8 mouse cellular contexts compared by ENCODE assay signal in the genomic region with DNA sequence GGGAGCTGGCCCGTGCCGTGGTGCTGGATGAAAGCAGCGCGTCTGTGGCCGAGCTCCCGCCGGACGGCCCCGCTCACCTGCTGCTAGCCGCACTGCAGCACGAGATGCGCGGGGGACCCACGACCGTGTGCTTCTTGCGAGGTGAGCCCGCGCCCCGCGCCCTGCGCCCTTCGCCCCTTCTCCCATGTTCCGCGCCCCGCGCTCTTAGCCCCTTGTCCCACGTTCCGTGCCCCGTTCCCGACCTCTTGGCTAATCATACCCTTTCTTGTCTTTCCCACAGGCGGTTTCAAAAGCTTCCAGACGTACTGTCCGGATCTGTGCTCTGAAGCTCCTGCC. TPM values are rescaled to one million over a fixed set of nuclear protein-coding genes. Genes with fewer than 3 reads are reported as not detected.
A peak's percentile ranks its signal among the peaks of the same experiment; 100 is the strongest.
DNase-seq lines count a peak whose midpoint lies in the region; ATAC-seq and TF ChIP-seq lines count a peak whose summit lies in the region.

No protein-coding gene starts in this region.

- TF ChIP-seq POLR2A in lung, adult 2 months (IDR thresholded peaks at IDR 0.05; ENCODE audit: borderline replicate concordance, extremely low read depth, low read depth, low read length), result no peak

- H3K36me3 ChIP-seq in embryonic facial prominence, embryonic 14.5 days (ENCODE audit: control insufficient read depth, insufficient read depth, low read length), result no peaks in the 10 kb centered on the region
- H3K36me3 ChIP-seq in intestine, embryonic 15.5 days, result no peaks in the 10 kb centered on the region
- H3K36me3 ChIP-seq in neural tube, embryonic 12.5 days, result no peaks in the 10 kb centered on the region

- H3K9me3 ChIP-seq in embryonic facial prominence, embryonic 14.5 days (ENCODE audit: control insufficient read depth, low read length), result no peaks in the 10 kb centered on the region
- H3K9me3 ChIP-seq in intestine, embryonic 15.5 days, result no peaks in the 10 kb centered on the region
- no peaks in the 10 kb centered on the region for H3K9me3 ChIP-seq in neural tube, embryonic 12.5 days

- DNase-seq in lung, adult 2 months, result no peak
- DNase-seq in lung, postnatal 25 days (ENCODE audit: low spot score), result no peak
- DNase-seq in embryonic facial prominence, embryonic 14.5 days (ENCODE audit: low spot score), result no peak
- no peak for DNase-seq in gastrocnemius, adult 18-20 months (ENCODE audit: low spot score)

- peaks cover 29% of the 10 kb centered on the region; the same call in 1 of the 2 replicates for H3K27me3 ChIP-seq in embryonic facial prominence, embryonic 14.5 days (replicated peaks; ENCODE audit: control insufficient read depth, insufficient read depth, low read length)
- H3K27me3 ChIP-seq in intestine, embryonic 15.5 days (replicated peaks), result peaks cover 36% of the 10 kb centered on the region
- peaks cover 42% of the 10 kb centered on the region for H3K27me3 ChIP-seq in neural tube, embryonic 12.5 days (replicated peaks)

- H3K27ac ChIP-seq in embryonic facial prominence, embryonic 14.5 days (replicated peaks; ENCODE audit: low read depth, low read length), result no peak overlapping the region
- no peak overlapping the region for H3K27ac ChIP-seq in intestine, embryonic 15.5 days
- H3K27ac ChIP-seq in neural tube, embryonic 12.5 days, result no peak overlapping the region

- peak overlapping the region; percentile 58 for H3K4me3 ChIP-seq in lung, adult 2 months (replicated peaks; ENCODE audit: extremely low read depth, low read depth, low read length)
- peak overlapping the region; percentile 58 for H3K4me3 ChIP-seq in embryonic facial prominence, embryonic 14.5 days (ENCODE audit: low read depth, low read length)
- peak overlapping the region; percentile 50 for H3K4me3 ChIP-seq in intestine, embryonic 15.5 days (replicated peaks)
- peak overlapping the region; percentile 48 for H3K4me3 ChIP-seq in neural tube, embryonic 12.5 days

- no peak for TF ChIP-seq CTCF in lung, adult 2 months (IDR thresholded peaks at IDR 0.05; ENCODE audit: insufficient read depth, low read length)

- no peaks in the 10 kb centered on the region for H3K4me1 ChIP-seq in lung, adult 2 months (ENCODE audit: control insufficient read depth, insufficient read depth, low read length)
- no peaks in the 10 kb centered on the region; the same call in none of the 2 replicates for H3K4me1 ChIP-seq in embryonic facial prominence, embryonic 14.5 days (ENCODE audit: control insufficient read depth, insufficient read depth, low read length)
- peaks cover 7% of the 10 kb centered on the region; the same call in 1 of the 2 replicates for H3K4me1 ChIP-seq in intestine, embryonic 15.5 days (replicated peaks)
- H3K4me1 ChIP-seq in neural tube, embryonic 12.5 days, result peaks cover 12% of the 10 kb centered on the region

- 3% methylated on average over 33 of the region's 33 CpGs for WGBS in lung, adult 2 months
- 5% methylated on average over 18 of the region's 33 CpGs for WGBS in embryonic facial prominence, embryonic 14.5 days
- WGBS in intestine, embryonic 15.5 days, result 4% methylated on average over 27 of the region's 33 CpGs
- WGBS in neural tube, embryonic 12.5 days, result 2% methylated on average over 32 of the region's 33 CpGs

- peak overlapping the region; percentile 97 for H3K4me2 ChIP-seq in embryonic facial prominence, embryonic 14.5 days (ENCODE audit: low read depth, low read length)
- H3K4me2 ChIP-seq in intestine, embryonic 15.5 days (replicated peaks), result peak overlapping the region; percentile 83
- peak overlapping the region; percentile 90 for H3K4me2 ChIP-seq in neural tube, embryonic 12.5 days (replicated peaks)

- H3K9ac ChIP-seq in embryonic facial prominence, embryonic 14.5 days (ENCODE audit: low read depth, low read length), result peak overlapping the region; percentile 68
- peak overlapping the region; percentile 51 for H3K9ac ChIP-seq in intestine, embryonic 15.5 days
- peak overlapping the region; percentile 57 for H3K9ac ChIP-seq in neural tube, embryonic 12.5 days

- ATAC-seq in embryonic facial prominence, embryonic 14.5 days (ENCODE audit: low read depth), result no peak
- ATAC-seq in intestine, embryonic 15.5 days, result no peak
- peak; percentile 45; the same call in 1 of the 2 replicates for ATAC-seq in neural tube, embryonic 12.5 days (ENCODE audit: low FRiP score, low read depth)
- ATAC-seq in monocyte, adult 5-6 weeks (replicated peaks; ENCODE audit: insufficient number of reproducible peaks, low FRiP score, low TSS enrichment, poor library complexity, severe bottlenecking), result no peak
- no peak for ATAC-seq in activated CD4-positive, CD25-positive, alpha-beta regulatory T cell, adult 4 months

RNA-seq across cellular contexts. Expression of a gene that starts 0.5 kb away (rescaled TPM):
- 5.2 and 6.3 TPM in 2 replicates for polyA plus RNA-seq in lung, adult 2 months (2012; rRNA removed)
- polyA plus RNA-seq in embryonic facial prominence, embryonic 14.5 days (2014; fragmentation: Nextera tagmentation; extraction: Ambion mirVana), result 7.1 and 7.4 TPM in 2 replicates
- 4.5 and 5.2 TPM in 2 replicates for polyA plus RNA-seq in intestine, embryonic 15.5 days (2015; fragmentation: Nextera tagmentation; extraction: Ambion mirVana)
- polyA plus RNA-seq in neural tube, embryonic 12.5 days (2016; fragmentation: Nextera tagmentation; extraction: Ambion mirVana), result 9.7 TPM in 2 replicates
- 141 to 443 TPM (median 158 TPM) in 3 replicates for total RNA-seq in monocyte, adult 5-6 weeks (2017)
- total RNA-seq in gastrocnemius, adult 18-20 months (2021), result under 1 TPM; 0.37 to 1.00 TPM
- 10 to 100 TPM; 18.6 to 38.6 TPM for polyA plus RNA-seq in activated CD4-positive, CD25-positive, alpha-beta regulatory T cell, adult 4 months (2017; shearing (Covaris generic))

RNA-seq across cellular contexts. Expression of a gene that starts 2.0 kb away (rescaled TPM):
- polyA plus RNA-seq in lung, adult 2 months (2012; rRNA removed), result not detected in 2 replicates
- 0.09 and 0.14 TPM in 2 replicates for polyA plus RNA-seq in embryonic facial prominence, embryonic 14.5 days (2014; fragmentation: Nextera tagmentation; extraction: Ambion mirVana)
- not detected in 2 replicates for polyA plus RNA-seq in intestine, embryonic 15.5 days (2015; fragmentation: Nextera tagmentation; extraction: Ambion mirVana)
- polyA plus RNA-seq in neural tube, embryonic 12.5 days (2016; fragmentation: Nextera tagmentation; extraction: Ambion mirVana), result not detected in 2 replicates
- total RNA-seq in monocyte, adult 5-6 weeks (2017), result 0.11 to 1.6 TPM (median 1.1 TPM) in 3 replicates
- total RNA-seq in gastrocnemius, adult 18-20 months (2021), result not detected
- polyA plus RNA-seq in activated CD4-positive, CD25-positive, alpha-beta regulatory T cell, adult 4 months (2017; shearing (Covaris generic)), result under 1 TPM; 0.28 to 0.37 TPM

RNA-seq across cellular contexts. Expression of a gene that starts 26.5 kb away (rescaled TPM):
- polyA plus RNA-seq in lung, adult 2 months (2012; rRNA removed), result 0.48 and 0.51 TPM in 2 replicates
- polyA plus RNA-seq in embryonic facial prominence, embryonic 14.5 days (2014; fragmentation: Nextera tagmentation; extraction: Ambion mirVana), result 0.51 and 0.72 TPM in 2 replicates
- polyA plus RNA-seq in intestine, embryonic 15.5 days (2015; fragmentation: Nextera tagmentation; extraction: Ambion mirVana), result 1.3 and 1.7 TPM in 2 replicates
- 1.3 TPM in 2 replicates for polyA plus RNA-seq in neural tube, embryonic 12.5 days (2016; fragmentation: Nextera tagmentation; extraction: Ambion mirVana)
- 0.10 TPM in 1 of 3 replicates, not detected in the others for total RNA-seq in monocyte, adult 5-6 weeks (2017)
- under 1 TPM; 0.40 to 0.71 TPM for total RNA-seq in gastrocnemius, adult 18-20 months (2021)
- polyA plus RNA-seq in activated CD4-positive, CD25-positive, alpha-beta regulatory T cell, adult 4 months (2017; shearing (Covaris generic)), result not detected
